Mouse (Mus musculus) cerebellum, adult 2 months (tissue): ENCODE data around the gene Sox21. TPM values are rescaled to one million over a fixed set of nuclear protein-coding genes. Genes with fewer than 3 reads are reported as not detected.
A peak's percentile ranks its signal among the peaks of the same experiment; 100 is the strongest.

ENCODE experiments used
- DNase-seq, 2 experiments: peaks; one replicate each; pipeline ENCODE4 v3.0.0; 2021
- H3K27ac ChIP-seq: fragments of 200-500 bp; 2 replicates; pipeline ENCODE4 v1.5.1; 2012; ENCODE audit warnings: low read length, control low read depth, inconsistent platforms; ENCODE audit not compliant: insufficient read depth
- H3K27me3 ChIP-seq: fragments of 200-500 bp; 2 replicates; pipeline ENCODE4 v1.6.1; 2012; ENCODE audit warnings: inconsistent platforms, mild to moderate bottlenecking, low read length, moderate library complexity; ENCODE audit not compliant: control insufficient read depth, insufficient read depth
- H3K4me1 ChIP-seq: fragments of 200-500 bp; 2 replicates; pipeline ENCODE4 v1.6.1; 2011; ENCODE audit warnings: low read length; ENCODE audit not compliant: control insufficient read depth, insufficient read depth
- H3K4me3 ChIP-seq: fragments of 200-500 bp; replicated peaks from 2 replicates; pipeline ENCODE3; 2011; ENCODE audit warnings: mild to moderate bottlenecking, low read depth, low read length, control low read depth; ENCODE audit not compliant: insufficient read depth
- CTCF ChIP-seq: fragments of 200-500 bp; IDR thresholded peaks from 2 replicates; pipeline ENCODE4 v1.5.1; 2011; ENCODE audit warnings: low read depth, mild to moderate bottlenecking, control low read depth, low read length, moderate library complexity, borderline replicate concordance; ENCODE audit not compliant: insufficient read depth
- POLR2A ChIP-seq: fragments of 200-500 bp; IDR thresholded peaks from 2 replicates; pipeline ENCODE4 v1.6.1; 2011; ENCODE audit warnings: low read length, control low read depth, borderline replicate concordance; ENCODE audit not compliant: insufficient read depth
- WGBS: fragments of 180-500 bp; shearing (Covaris S2); methylation state at CpG from one replicate; pipeline ENCODE4 v1.1.7; 2018; 5-methylcytosine and 5-hydroxymethylcytosine counted together
- polyA plus RNA-seq: library from polyadenylated mRNA; depleted of rRNA; stranded (reverse); fragments of >200 nt; gene quantifications from 2 replicates; pipeline ENCODE4 v1.2.3, GENCODE M21; 2012; rRNA removed

Sox21 gene
- 4.9 and 5.6 TPM in 2 replicates for polyA plus RNA-seq

- Histone ChIP-seq H3K27ac (no peak within 1 kb of the TSS), H3K27me3 (peaks cover 7% of the 10 kb centered on the region; the same call in 1 of the 2 replicates), H3K4me1 (no peaks in the 10 kb centered on the region), H3K4me3 (peak within 1 kb of the TSS; percentile 10)
- TF ChIP-seq CTCF: no peak
- TF ChIP-seq POLR2A: no peak
- under 1% methylated on average over 34 of the region's 34 CpGs for WGBS
- peak; percentile 29 for DNase-seq
Observed at GRCm38 (mm10) chr14:118236886-118237289, at the start of gene Sox21. Gene Sox21, minus strand, starts transcription at chr14:118237030.

- no peak for DNase-seq
- Histone ChIP-seq H3K27ac (no peak overlapping the region), H3K27me3 (no peaks in the 10 kb centered on the region), H3K4me3 (no peak overlapping the region), H3K4me1 (no peaks in the 10 kb centered on the region)
- TF ChIP-seq CTCF: no peak
- no peak for TF ChIP-seq POLR2A
- 81% methylated on average over 2 of the region's 2 CpGs for whole genome bisulfite sequencing
Observed at GRCm38 (mm10) chr14:118286096-118286495, 49.3 kb upstream of the Sox21 start.

GRCm38 (mm10) chr14:118282917-118283316, 46.1 kb upstream of the Sox21 start:
- no peak overlapping the region for H3K4me3 ChIP-seq
- 85% methylated on average over 14 of the region's 14 CpGs for WGBS
- TF ChIP-seq CTCF (no peak), POLR2A (no peak)
- no peaks in the 10 kb centered on the region for H3K4me1 ChIP-seq
- H3K27ac ChIP-seq: no peak overlapping the region
- DNase-seq: no peak
- H3K27me3 ChIP-seq: no peaks in the 10 kb centered on the region

- Histone ChIP-seq H3K27me3 (no peaks in the 10 kb centered on the region), H3K4me1 (no peaks in the 10 kb centered on the region), H3K4me3 (no peak overlapping the region), H3K27ac (no peak overlapping the region)
- no peak for TF ChIP-seq CTCF
- DNase-seq: no peak
- WGBS: 91% methylated on average over 3 of the region's 3 CpGs
Observed at GRCm38 (mm10) chr14:118282272-118282671, 45.4 kb upstream of the Sox21 start.

- H3K27ac ChIP-seq: no peak overlapping the region
- WGBS: 81% methylated on average over 7 of the region's 7 CpGs
- DNase-seq: no peak
- TF ChIP-seq POLR2A (no peak), CTCF (no peak)
- H3K4me3 ChIP-seq: no peak overlapping the region
- H3K27me3 ChIP-seq: no peaks in the 10 kb centered on the region
- no peaks in the 10 kb centered on the region for H3K4me1 ChIP-seq
Observed at GRCm38 (mm10) chr14:118277704-118278498, 41.1 kb upstream of the Sox21 start.

GRCm38 (mm10) chr14:118272594-118273555, 36.0 kb upstream of the Sox21 start:
- DNase-seq: no peak
- H3K4me1 ChIP-seq: no peaks in the 10 kb centered on the region
- H3K4me3 ChIP-seq: no peak overlapping the region
- H3K27ac ChIP-seq: no peak overlapping the region
- 86% methylated on average over 6 of the region's 6 CpGs for WGBS
- no peaks in the 10 kb centered on the region for H3K27me3 ChIP-seq
- TF ChIP-seq POLR2A: no peak
- TF ChIP-seq CTCF: no peak

- 88% methylated on average over 4 of the region's 4 CpGs for WGBS
- TF ChIP-seq POLR2A (no peak), CTCF (no peak)
Observed at GRCm38 (mm10) chr14:118268849-118269248, 32.0 kb upstream of the Sox21 start.

More at GRCm38 (mm10) chr14:118268849-118269248, 32.0 kb upstream of the Sox21 start:
- DNase-seq: no peak
- Histone ChIP-seq H3K27me3 (no peaks in the 10 kb centered on the region), H3K4me1 (no peaks in the 10 kb centered on the region), H3K27ac (no peak overlapping the region), H3K4me3 (no peak overlapping the region)
